Mouse (Mus musculus) kidney, postnatal 0 days (tissue): ENCODE results near the gene Flot1. TPM values are rescaled to one million over a fixed set of nuclear protein-coding genes. Genes with fewer than 3 reads are reported as not detected.

Experiments used
- ATAC-seq: fragments of 200-750 bp; cut with Nextera tagmentation; replicated peaks from 2 replicates; pipeline ENCODE4 v1.8.0; 2017; ENCODE audit warnings: low read depth, moderate number of reproducible peaks, moderate TSS enrichment, moderate library complexity; ENCODE audit not compliant: low FRiP score
- DNase-seq: peaks from one replicate; pipeline ENCODE4 v3.0.0-alpha.2; 2016; ENCODE audit warnings: low spot score
- H3K27ac ChIP-seq: fragments of 300-500 bp; sonication (generic); 2 replicates; pipeline ENCODE4 v1.5.1; 2014; ENCODE audit warnings: mild to moderate bottlenecking
- H3K27me3 ChIP-seq: fragments of 300-500 bp; sonication (generic); 2 replicates; pipeline ENCODE4 v1.6.1; 2014; ENCODE audit warnings: low read length, mixed read lengths; ENCODE audit not compliant: insufficient read depth
- H3K36me3 ChIP-seq: fragments of 300-500 bp; sonication (generic); 2 replicates; pipeline ENCODE4 v1.6.1; 2014; ENCODE audit warnings: low read length, mixed read lengths; ENCODE audit not compliant: insufficient read depth
- H3K4me1 ChIP-seq: fragments of 300-500 bp; sonication (generic); replicated peaks from 2 replicates; pipeline ENCODE4 v1.6.1; 2014; ENCODE audit warnings: antibody characterized with exemption, low read length, mixed read lengths; ENCODE audit not compliant: insufficient read depth
- H3K4me2 ChIP-seq: fragments of 300-500 bp; sonication (generic); 2 replicates; pipeline ENCODE4 v1.6.1; 2014; ENCODE audit warnings: mild to moderate bottlenecking, low read length, moderate library complexity, mixed read lengths
- H3K4me3 ChIP-seq: fragments of 300-500 bp; sonication (generic); replicated peaks from 2 replicates; pipeline ENCODE4 v1.5.1; 2014; ENCODE audit warnings: low read depth, low read length
- H3K9ac ChIP-seq: fragments of 300-500 bp; sonication (generic); 2 replicates; pipeline ENCODE4 v1.6.1; 2014; ENCODE audit warnings: low read depth, low read length
- H3K9me3 ChIP-seq: fragments of 300-500 bp; sonication (generic); replicated peaks from 2 replicates; pipeline ENCODE4 v1.6.1; 2016; ENCODE audit warnings: low read length, inconsistent platforms, mixed read lengths
- CTCF ChIP-seq: IDR thresholded peaks from 2 replicates; pipeline ENCODE4 v1.5.1; 2016; ENCODE audit warnings: antibody characterized with exemption, low read depth, mild to moderate bottlenecking, moderate library complexity
- WGBS: fragments of 180-500 bp; shearing (Covaris S2); extraction: QIAGEN DNeasy Blood & Tissue Kit; methylation state at CpG from one replicate; pipeline ENCODE4 v1.1.7; 2014; 5-methylcytosine and 5-hydroxymethylcytosine counted together
- polyA plus RNA-seq: library from polyadenylated mRNA; unstranded; fragments of >200 nt; fragmentation: Nextera tagmentation; extraction: Ambion mirVana; gene quantifications from 2 replicates; pipeline ENCODE4 v1.2.1, GENCODE M21; 2015

The Flot1 gene
- polyA plus RNA-seq, 1 experiment from 2014 or later: 52.2 TPM

DNA sequence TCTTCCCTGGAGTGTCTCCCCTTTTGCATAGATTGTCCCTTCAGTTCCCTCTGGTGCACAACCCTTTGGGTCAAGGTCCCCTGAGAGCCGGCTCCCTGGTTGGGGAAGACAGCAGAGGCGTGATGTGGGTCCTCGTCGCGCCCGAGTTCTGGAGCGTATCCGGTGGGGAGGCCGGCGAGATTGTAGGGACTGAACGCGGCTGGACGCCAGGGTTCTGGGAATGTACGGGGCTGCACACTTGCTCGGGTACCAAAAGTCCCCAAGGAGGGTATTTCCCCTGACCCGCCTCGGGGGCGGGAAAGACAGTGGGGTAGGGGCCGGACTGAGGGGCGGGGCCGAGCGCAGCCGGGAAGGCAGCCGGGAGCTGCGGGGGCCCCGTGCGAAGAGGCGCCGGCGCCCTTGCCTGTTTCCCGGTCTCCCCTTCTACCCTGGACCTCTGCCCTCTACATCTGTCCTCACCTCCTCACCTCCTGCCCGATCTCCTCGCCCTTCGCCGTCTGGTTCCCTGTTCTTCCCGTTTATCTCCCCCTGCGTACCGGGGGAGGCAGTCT is 43.3 kb downstream of the Flot1 start:
- Histone ChIP-seq H3K4me3 (peak overlapping the region; percentile 61), H3K4me1 (peaks cover 28% of the 10 kb centered on the region), H3K27me3 (no peaks in the 10 kb centered on the region), H3K4me2 (peak overlapping the region; percentile 94), H3K36me3 (no peaks in the 10 kb centered on the region), H3K9ac (peak overlapping the region; percentile 78), H3K9me3 (no peaks in the 10 kb centered on the region), H3K27ac (peak overlapping the region; percentile 96)
- ATAC-seq (peak; percentile 25; the same call in 1 of the 2 replicates), DNase-seq (peak; percentile 67)
- TF ChIP-seq CTCF: no peak
- WGBS: under 1% methylated on average over 38 of the region's 38 CpGs

DNA sequence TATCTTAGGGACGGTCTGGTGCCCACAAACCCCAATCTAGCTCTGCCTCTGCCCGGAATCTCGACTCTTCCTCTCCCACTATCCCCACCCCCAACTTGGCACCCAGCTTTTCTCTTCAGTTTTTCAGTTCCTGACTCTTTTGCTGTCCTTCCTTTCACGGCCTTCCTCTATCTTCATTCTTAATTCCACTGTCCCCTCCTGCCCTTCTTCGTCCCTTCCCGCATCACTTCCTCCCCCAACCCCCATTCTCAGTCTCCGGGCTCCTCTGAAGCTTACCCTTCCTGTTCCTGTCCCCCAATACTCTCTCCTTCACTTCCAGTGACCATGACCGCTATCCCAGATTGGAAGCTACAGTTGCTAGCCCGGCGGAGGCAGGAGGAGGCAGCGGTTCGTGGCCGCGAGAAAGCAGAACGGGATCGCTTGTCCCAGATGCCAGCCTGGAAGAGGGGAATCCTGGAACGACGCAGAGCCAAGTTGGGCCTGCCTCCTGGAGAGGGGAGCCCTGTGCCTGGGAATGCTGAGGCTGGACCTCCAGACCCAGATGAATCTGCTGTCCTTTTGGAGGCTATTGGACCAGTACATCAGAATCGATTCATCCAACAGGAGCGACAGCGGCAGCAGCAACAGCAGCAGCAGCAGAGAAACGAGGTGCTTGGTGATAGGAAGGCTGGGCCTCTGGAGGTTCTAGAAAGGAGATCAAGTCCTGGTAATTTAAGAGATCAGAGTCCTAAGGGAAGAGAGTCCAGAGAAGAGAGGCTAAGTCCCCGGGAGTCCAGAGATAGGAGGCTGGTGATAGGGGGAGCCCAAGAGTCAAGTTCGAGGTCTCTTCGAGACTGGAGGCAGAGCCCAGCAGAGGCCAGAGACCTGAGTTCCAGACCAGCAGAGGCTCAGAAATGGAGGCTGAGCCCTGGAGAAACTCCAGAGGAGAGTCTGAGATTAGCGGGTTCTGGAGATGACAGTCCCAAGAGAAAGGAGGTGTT is 44.2 kb downstream of the Flot1 start:
- Histone ChIP-seq H3K9ac (peak overlapping the region; percentile 78), H3K36me3 (no peaks in the 10 kb centered on the region), H3K9me3 (no peaks in the 10 kb centered on the region), H3K27ac (peak overlapping the region; percentile 96), H3K4me2 (peak overlapping the region; percentile 94), H3K4me1 (peaks cover 28% of the 10 kb centered on the region), H3K27me3 (no peaks in the 10 kb centered on the region), H3K4me3 (peak overlapping the region; percentile 61)
- TF ChIP-seq CTCF: peak; percentile 32; the same call in 1 of the 2 replicates
- WGBS: 6% methylated on average over 26 of the region's 26 CpGs
- no peak for ATAC-seq
- peak; percentile 53 for DNase-seq

DNA sequence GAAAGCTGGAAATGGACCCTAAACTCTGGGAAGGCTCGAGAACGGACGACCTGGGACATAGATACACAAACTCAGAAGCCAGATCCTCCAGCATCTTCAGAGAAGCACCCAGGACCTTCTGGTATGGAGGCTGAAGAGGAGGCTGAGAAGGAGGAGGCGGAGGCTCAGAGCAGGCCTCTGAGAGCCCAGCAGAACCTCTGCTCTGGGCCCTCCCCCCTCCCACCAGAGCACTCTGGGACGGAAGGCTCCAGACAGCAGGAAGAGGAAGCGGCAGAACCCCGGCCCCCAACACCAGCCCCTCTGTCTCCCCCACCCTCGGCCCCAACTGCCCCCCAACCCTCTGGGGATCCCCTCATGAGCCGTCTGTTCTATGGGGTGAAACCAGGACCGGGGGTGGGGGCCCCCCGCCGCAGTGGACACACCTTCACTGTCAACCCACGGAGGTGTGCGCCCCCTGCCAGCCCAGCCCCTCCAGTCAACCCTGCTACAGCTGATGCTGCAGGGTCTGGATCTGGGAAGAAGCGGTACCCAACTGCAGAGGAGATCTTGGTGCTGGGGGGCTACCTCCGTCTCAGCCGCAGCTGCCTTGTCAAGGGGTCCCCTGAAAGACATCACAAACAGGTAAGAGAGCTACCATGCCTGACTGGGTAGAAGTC is 45.3 kb downstream of the Flot1 start:
- Histone ChIP-seq H3K9ac (peak overlapping the region; percentile 78), H3K4me2 (peak overlapping the region; percentile 94), H3K9me3 (no peaks in the 10 kb centered on the region), H3K36me3 (no peaks in the 10 kb centered on the region), H3K4me1 (peaks cover 28% of the 10 kb centered on the region), H3K27me3 (no peaks in the 10 kb centered on the region), H3K27ac (peak overlapping the region; percentile 96), H3K4me3 (peak overlapping the region; percentile 61)
- ATAC-seq: no peak
- TF ChIP-seq CTCF: no peak
- no peak for DNase-seq
- WGBS: 27% methylated on average over 15 of the region's 17 CpGs

DNA sequence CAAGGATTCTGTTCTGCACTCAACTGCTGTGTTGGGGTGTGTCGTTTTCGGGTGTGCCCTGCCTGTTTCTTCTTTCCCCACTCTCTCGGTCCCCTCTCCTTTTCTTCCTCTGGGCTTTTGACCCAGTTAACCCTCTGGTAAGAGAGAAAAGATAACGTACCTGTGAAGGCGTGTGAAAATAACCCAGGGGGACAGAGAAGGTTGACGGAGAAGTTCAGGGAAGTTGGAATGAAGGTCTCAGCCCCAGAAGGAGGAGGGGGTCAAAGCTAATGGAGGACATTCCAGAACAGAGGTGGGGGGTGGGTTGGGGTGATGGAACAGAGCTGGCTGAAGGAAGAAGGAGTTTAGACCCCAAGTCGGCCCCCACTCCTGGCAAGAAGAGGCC is 45.9 kb downstream of the Flot1 start:
- DNase-seq (no peak), ATAC-seq (no peak)
- Histone ChIP-seq H3K4me2 (peak overlapping the region; percentile 94), H3K4me3 (peak overlapping the region; percentile 61), H3K27me3 (no peaks in the 10 kb centered on the region), H3K36me3 (no peaks in the 10 kb centered on the region), H3K27ac (peak overlapping the region; percentile 96), H3K9ac (peak overlapping the region; percentile 78), H3K4me1 (peaks cover 30% of the 10 kb centered on the region), H3K9me3 (no peaks in the 10 kb centered on the region)
- no peak for TF ChIP-seq CTCF
- WGBS: 2% methylated on average over 7 of the region's 7 CpGs

DNA sequence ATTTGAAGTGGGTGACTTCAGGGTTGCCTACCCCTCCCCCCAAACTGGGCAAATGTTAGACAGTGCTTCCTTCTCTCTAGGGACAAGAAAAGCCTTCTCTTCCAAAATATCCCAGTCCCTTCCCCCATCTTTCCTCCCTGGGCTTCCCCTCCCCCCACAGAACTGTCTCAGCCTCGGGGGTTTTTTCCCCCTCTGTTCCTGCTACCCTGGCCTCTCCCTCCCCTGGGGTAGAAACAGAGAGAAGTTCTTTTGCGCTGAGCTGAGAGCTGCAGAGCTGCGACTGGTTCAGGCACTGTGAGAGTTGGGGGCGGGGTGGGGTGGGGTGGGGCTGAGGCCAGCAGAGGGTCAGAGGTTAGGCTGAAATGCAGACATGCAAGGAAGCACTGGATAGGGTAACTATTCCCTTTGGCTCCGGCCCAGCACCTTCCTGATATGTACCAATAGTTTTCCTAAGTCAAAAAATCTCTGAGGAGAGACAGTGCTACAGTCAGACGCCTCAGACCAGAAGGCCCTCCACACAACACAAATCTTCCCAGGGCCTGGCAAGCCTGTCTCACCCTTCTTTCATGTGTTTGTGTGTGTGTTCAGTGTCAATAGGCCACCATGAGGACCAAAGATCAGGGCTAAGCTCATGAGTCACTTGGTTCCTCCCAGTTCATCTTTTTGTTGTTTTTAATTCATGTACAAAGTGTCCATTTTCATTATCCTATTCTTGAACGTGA is 46.5 kb downstream of the Flot1 start:
- Histone ChIP-seq H3K4me3 (peak overlapping the region; percentile 61), H3K4me1 (peaks cover 28% of the 10 kb centered on the region), H3K27me3 (no peaks in the 10 kb centered on the region), H3K9ac (peak overlapping the region; percentile 78), H3K4me2 (peak overlapping the region; percentile 94), H3K9me3 (no peaks in the 10 kb centered on the region), H3K36me3 (0 out of 2 replicates have a peak, but pooled peaks cover 2% of the 10 kb centered on the region), H3K27ac (peak overlapping the region; percentile 96)
- DNase-seq (peak; percentile 61), ATAC-seq (0 out of 2 replicates have a peak, but pooled peaks have one; percentile 4)
- WGBS: 3% methylated on average over 7 of the region's 7 CpGs
- no peak for TF ChIP-seq CTCF
